Mouse (Mus musculus): Measurements from ENCODE around the gene Tubb2b.

Gene Tubb2b

GRCm38 (mm10) chr13:34136605-34137004, 6.3 kb upstream of the Tubb2b start:
- peak; percentile 79 to 86 for DNase-seq (ENCODE audit: low spot score in 2 of 2)

- peak; percentile 48 to 74 for DNase-seq (ENCODE audit: low spot score in 2 of 2)
Observed at GRCm38 (mm10) chr13:34134276-34134675, 4.0 kb upstream of the Tubb2b start.

GRCm38 (mm10) chr13:34133326-34134071, 3.2 kb upstream of the Tubb2b start:
- DNase-seq (ENCODE audit: low spot score in 2 of 2), result peak; percentile 61 to 71

GRCm38 (mm10) chr13:34132875-34133274, 2.6 kb upstream of the Tubb2b start:
- DNase-seq (ENCODE audit: low spot score in 2 of 2), result no peak

- no peak for DNase-seq (ENCODE audit: low spot score in 2 of 2)
Observed at GRCm38 (mm10) chr13:34132299-34132698, 2.0 kb upstream of the Tubb2b start.

GRCm38 (mm10) chr13:34131708-34132060, 1.4 kb upstream of the Tubb2b start:
- DNase-seq (ENCODE audit: low spot score in 2 of 2), result peak; percentile 86 to 89

GRCm38 (mm10) chr13:34131011-34131707, 893 bp upstream of the Tubb2b start:
- DNase-seq (ENCODE audit: low spot score in 2 of 2), result peak; percentile 78 to 86

- DNase-seq (ENCODE audit: low spot score in 2 of 2), result peak; percentile 86 to 89
Observed at GRCm38 (mm10) chr13:34129485-34130225, 611 bp downstream of the Tubb2b start.

- DNase-seq (ENCODE audit: low spot score in 2 of 2), result peak; percentile 45 to 50
Observed at GRCm38 (mm10) chr13:34128276-34129114, 1.8 kb downstream of the Tubb2b start.

GRCm38 (mm10) chr13:34125711-34126110, 4.6 kb downstream of the Tubb2b start:
- peak in 1 of 2 experiments; percentile 58 for DNase-seq (ENCODE audit: low spot score in 2 of 2)

- DNase-seq (ENCODE audit: low spot score in 2 of 2), result no peak
Observed at GRCm38 (mm10) chr13:34120536-34120935, 9.7 kb downstream of the Tubb2b start.

GRCm38 (mm10) chr13:34119406-34119805, 10.9 kb downstream of the Tubb2b start:
- DNase-seq (ENCODE audit: low spot score in 2 of 2), result no peak

GRCm38 (mm10) chr13:34118816-34119215, 11.4 kb downstream of the Tubb2b start:
- no peak for DNase-seq (ENCODE audit: low spot score in 2 of 2)

- DNase-seq (ENCODE audit: low spot score in 2 of 2), result no peak
Observed at GRCm38 (mm10) chr13:34116508-34116907, 13.8 kb downstream of the Tubb2b start.

- DNase-seq (ENCODE audit: low spot score in 2 of 2), result no peak
Observed at GRCm38 (mm10) chr13:34114654-34115053, 15.6 kb downstream of the Tubb2b start.

- DNase-seq (ENCODE audit: low spot score in 2 of 2), result no peak
Observed at GRCm38 (mm10) chr13:34113086-34113485, 17.2 kb downstream of the Tubb2b start.

GRCm38 (mm10) chr13:34112369-34113081, 17.7 kb downstream of the Tubb2b start:
- no peak for DNase-seq (ENCODE audit: low spot score in 2 of 2)

GRCm38 (mm10) chr13:34111878-34112277, 18.4 kb downstream of the Tubb2b start:
- DNase-seq (ENCODE audit: low spot score in 2 of 2), result no peak

- DNase-seq (ENCODE audit: low spot score in 2 of 2), result no peak
Observed at GRCm38 (mm10) chr13:34111019-34111418, 19.2 kb downstream of the Tubb2b start.

- DNase-seq (ENCODE audit: low spot score in 2 of 2), result no peak
Observed at GRCm38 (mm10) chr13:34109677-34110058, 20.6 kb downstream of the Tubb2b start.
